Mouse (Mus musculus) cerebellum, adult 2 months (tissue): ENCODE results near the gene Kmt2e.

ENCODE experiments used
- CTCF ChIP-seq: fragments of 200-500 bp; IDR thresholded peaks from 2 replicates; pipeline ENCODE4 v1.5.1; 2011; ENCODE audit warnings: low read depth, mild to moderate bottlenecking, control low read depth, low read length, moderate library complexity, borderline replicate concordance; ENCODE audit not compliant: insufficient read depth
- POLR2A ChIP-seq: fragments of 200-500 bp; IDR thresholded peaks from 2 replicates; pipeline ENCODE4 v1.6.1; 2011; ENCODE audit warnings: low read length, control low read depth, borderline replicate concordance; ENCODE audit not compliant: insufficient read depth

DNA sequence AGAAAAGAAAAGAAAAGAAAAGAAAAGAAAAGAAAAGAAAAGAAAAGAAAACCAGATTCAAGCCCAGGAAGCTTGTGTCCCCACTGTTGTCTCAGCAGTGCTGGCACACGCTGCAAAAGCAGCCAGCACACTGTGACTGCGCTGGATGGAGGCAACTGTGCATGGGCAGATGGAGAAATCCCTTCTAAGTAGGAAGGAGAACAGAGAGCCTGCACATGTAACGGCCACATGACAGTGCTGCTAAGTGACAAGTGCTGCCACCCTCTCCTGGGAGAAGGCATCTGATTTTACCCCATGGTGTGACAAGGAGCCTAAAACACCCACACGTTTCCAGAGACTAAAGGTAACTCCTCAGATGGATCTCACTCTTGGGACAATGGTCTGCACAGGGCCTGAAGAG is 83.6 kb downstream of the Kmt2e start:
- TF ChIP-seq POLR2A (no peak), CTCF (no peak)
